Mouse (Mus musculus) neural tube, embryonic 11.5 days (tissue): ENCODE results near the gene Dst. TPM values are rescaled to one million over a fixed set of nuclear protein-coding genes. Genes with fewer than 3 reads are reported as not detected.

Experiments used
- ATAC-seq: fragments of 200-750 bp; cut with Nextera tagmentation; 2 replicates; pipeline ENCODE4 v1.8.0; 2017; ENCODE audit warnings: moderate number of reproducible peaks, mild to moderate bottlenecking, moderate TSS enrichment, moderate library complexity; ENCODE audit not compliant: insufficient read depth, low FRiP score, low TSS enrichment
- DNase-seq: peaks from one replicate; pipeline ENCODE4 v3.0.0-alpha.2; 2015; ENCODE audit warnings: low spot score
- H3K27ac ChIP-seq: fragments of 300-500 bp; sonication (generic); 2 replicates; pipeline ENCODE4 v1.5.1; 2014; ENCODE audit warnings: low read depth, mild to moderate bottlenecking, low read length
- H3K27me3 ChIP-seq: fragments of 300-500 bp; sonication (generic); 2 replicates; pipeline ENCODE4 v1.6.1; 2014; ENCODE audit warnings: mild to moderate bottlenecking, low read length, mixed read lengths; ENCODE audit not compliant: control insufficient read depth, insufficient read depth
- H3K36me3 ChIP-seq: fragments of 300-500 bp; sonication (generic); 2 replicates; pipeline ENCODE4 v1.6.1; 2014; ENCODE audit warnings: mild to moderate bottlenecking, low read length, moderate library complexity, mixed read lengths; ENCODE audit not compliant: control insufficient read depth, insufficient read depth
- H3K4me1 ChIP-seq: fragments of 300-500 bp; sonication (generic); 2 replicates; pipeline ENCODE4 v1.6.1; 2014; ENCODE audit warnings: low read length, mixed read lengths; ENCODE audit not compliant: control insufficient read depth, insufficient read depth
- H3K4me2 ChIP-seq: fragments of 300-500 bp; sonication (generic); 2 replicates; pipeline ENCODE4 v1.6.1; 2014; ENCODE audit warnings: low read depth, mild to moderate bottlenecking, moderate library complexity
- H3K4me3 ChIP-seq: fragments of 300-500 bp; sonication (generic); 2 replicates; pipeline ENCODE4 v1.5.1; 2014; ENCODE audit warnings: low read depth, low read length
- H3K9ac ChIP-seq: fragments of 300-500 bp; sonication (generic); 2 replicates; pipeline ENCODE4 v1.6.1; 2014; ENCODE audit warnings: mild to moderate bottlenecking, low read length
- H3K9me3 ChIP-seq: fragments of 300-500 bp; sonication (generic); 2 replicates; pipeline ENCODE4 v1.6.1; 2016; ENCODE audit warnings: low read length; ENCODE audit not compliant: control insufficient read depth
- WGBS: fragments of 180-500 bp; shearing (Covaris S2); extraction: QIAGEN DNeasy Blood & Tissue Kit; methylation state at CpG from one replicate; pipeline ENCODE4 v1.1.7; 2014; 5-methylcytosine and 5-hydroxymethylcytosine counted together
- polyA plus RNA-seq: library from polyadenylated mRNA; unstranded; fragments of >200 nt; fragmentation: Nextera tagmentation; extraction: Ambion mirVana; gene quantifications from 2 replicates; pipeline ENCODE4 v1.2.1, GENCODE M21; 2014

Dst gene
- polyA plus RNA-seq, 1 experiment from 2014 or later: 46.2 TPM

DNA sequence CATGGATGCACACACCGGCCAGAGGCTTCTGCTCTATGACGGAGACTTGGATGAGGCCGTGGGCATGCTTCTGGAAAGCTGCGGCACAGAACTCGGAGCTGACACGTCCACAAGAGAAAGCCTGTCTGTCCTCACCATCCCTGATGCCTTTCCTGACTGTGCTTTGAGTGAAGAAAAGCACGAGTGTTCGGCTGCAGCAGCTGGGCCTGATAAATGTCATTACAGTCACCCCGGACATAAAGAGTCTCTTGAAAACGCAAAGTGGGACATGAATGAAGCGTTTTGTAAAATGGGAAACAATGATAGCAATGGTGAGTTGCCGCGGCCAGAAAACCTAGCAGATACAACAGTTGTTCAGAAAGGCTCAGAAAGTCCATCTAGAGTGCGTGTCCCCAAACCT is 281.3 kb downstream of the Dst start:
- WGBS: 87% methylated on average over 14 of the region's 14 CpGs
- ATAC-seq (no peak), DNase-seq (no peak)
- no peak overlapping the region for H3K4me2 ChIP-seq
- H3K27ac ChIP-seq: no peak overlapping the region
- H3K4me1 ChIP-seq: no peaks in the 10 kb centered on the region
- H3K9ac ChIP-seq: no peak overlapping the region
- H3K36me3 ChIP-seq: peaks cover 8% of the 10 kb centered on the region
- H3K9me3 ChIP-seq: no peaks in the 10 kb centered on the region
- no peaks in the 10 kb centered on the region for H3K27me3 ChIP-seq
- no peak overlapping the region for H3K4me3 ChIP-seq

DNA sequence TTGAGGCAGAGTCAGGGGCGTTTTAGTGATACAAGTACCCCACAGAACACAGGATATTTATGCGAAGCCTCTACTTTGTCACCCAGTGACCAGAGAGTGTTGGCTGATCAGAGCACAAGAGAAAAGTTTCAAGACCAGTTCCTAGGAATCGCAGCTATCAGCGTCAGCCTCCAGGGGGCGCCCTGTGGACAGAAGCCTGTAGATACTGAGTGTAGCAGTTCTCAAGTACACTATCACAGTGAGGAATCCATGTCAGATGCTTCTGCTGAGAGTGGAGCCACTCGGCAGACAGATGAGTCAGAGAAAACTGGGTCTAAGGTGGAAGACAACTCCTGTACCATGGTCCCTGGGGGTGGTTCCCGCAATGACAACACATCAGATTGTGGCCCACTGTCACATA is 281.9 kb downstream of the Dst start:
- no peak overlapping the region for H3K9ac ChIP-seq
- H3K4me3 ChIP-seq: no peak overlapping the region
- no peaks in the 10 kb centered on the region for H3K4me1 ChIP-seq
- no peak overlapping the region for H3K27ac ChIP-seq
- H3K4me2 ChIP-seq: no peak overlapping the region
- no peaks in the 10 kb centered on the region for H3K27me3 ChIP-seq
- no peaks in the 10 kb centered on the region for H3K9me3 ChIP-seq
- DNase-seq (peak; percentile 49), ATAC-seq (no peak)
- peaks cover 8% of the 10 kb centered on the region for H3K36me3 ChIP-seq
- 67% methylated on average over 7 of the region's 7 CpGs for WGBS

DNA sequence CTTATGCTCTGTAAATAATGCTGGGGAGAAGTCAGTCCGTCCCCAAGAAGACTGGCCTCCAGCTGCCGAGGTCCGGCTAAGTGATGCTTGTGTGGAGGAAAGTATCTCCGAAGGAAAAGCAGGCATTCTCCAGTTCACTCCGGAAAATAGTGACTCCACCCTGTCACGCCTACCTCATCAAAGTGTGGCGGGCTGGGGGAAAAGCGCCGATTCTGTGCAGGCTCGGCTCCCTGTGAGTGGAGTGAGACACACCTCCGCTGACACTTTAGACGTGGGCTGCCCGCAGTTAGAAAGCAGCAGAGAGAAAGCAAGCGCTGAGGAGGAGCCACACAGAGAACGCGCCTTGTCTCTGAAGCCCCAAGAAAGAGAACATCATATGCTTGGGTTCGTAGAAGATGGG is 284.1 kb downstream of the Dst start:
- no peak for ATAC-seq
- H3K4me2 ChIP-seq: no peak overlapping the region
- H3K36me3 ChIP-seq: peaks cover 12% of the 10 kb centered on the region
- no peaks in the 10 kb centered on the region for H3K27me3 ChIP-seq
- no peaks in the 10 kb centered on the region for H3K9me3 ChIP-seq
- no peak for DNase-seq
- H3K4me1 ChIP-seq: no peaks in the 10 kb centered on the region
- H3K4me3 ChIP-seq: no peak overlapping the region
- no peak overlapping the region for H3K27ac ChIP-seq
- 93% methylated on average over 17 of the region's 17 CpGs for WGBS
- no peak overlapping the region for H3K9ac ChIP-seq

GRCm38 (mm10) chr1:34200791-34201190 is 292.8 kb downstream of the Dst start:
- Histone ChIP-seq H3K4me1 (no peaks in the 10 kb centered on the region), H3K36me3 (peaks cover 7% of the 10 kb centered on the region), H3K4me3 (no peak overlapping the region), H3K9me3 (no peaks in the 10 kb centered on the region), H3K9ac (no peak overlapping the region), H3K4me2 (no peak overlapping the region), H3K27me3 (no peaks in the 10 kb centered on the region), H3K27ac (no peak overlapping the region)
- no peak for DNase-seq
- WGBS: 92% methylated on average over 18 of the region's 18 CpGs
- no peak for ATAC-seq

GRCm38 (mm10) chr1:34201483-34201882 is 293.5 kb downstream of the Dst start:
- H3K27ac ChIP-seq: no peak overlapping the region
- no peak overlapping the region for H3K4me3 ChIP-seq
- no peak overlapping the region for H3K4me2 ChIP-seq
- WGBS: 55% methylated on average over 4 of the region's 4 CpGs
- peaks cover 5% of the 10 kb centered on the region; the same call in 1 of the 2 replicates for H3K36me3 ChIP-seq
- no peaks in the 10 kb centered on the region for H3K4me1 ChIP-seq
- H3K9me3 ChIP-seq: no peaks in the 10 kb centered on the region
- no peaks in the 10 kb centered on the region for H3K27me3 ChIP-seq
- DNase-seq: no peak
- no peak for ATAC-seq
- H3K9ac ChIP-seq: no peak overlapping the region

GRCm38 (mm10) chr1:34211704-34212103 is 303.7 kb downstream of the Dst start:
- WGBS: 77% methylated on average over 3 of the region's 3 CpGs
- H3K4me2 ChIP-seq: no peak overlapping the region
- no peaks in the 10 kb centered on the region for H3K9me3 ChIP-seq
- no peak overlapping the region for H3K9ac ChIP-seq
- no peaks in the 10 kb centered on the region for H3K27me3 ChIP-seq
- no peaks in the 10 kb centered on the region for H3K4me1 ChIP-seq
- H3K4me3 ChIP-seq: no peak overlapping the region
- no peak for DNase-seq
- no peak overlapping the region for H3K27ac ChIP-seq
- H3K36me3 ChIP-seq: no peaks in the 10 kb centered on the region
- ATAC-seq: no peak

DNA sequence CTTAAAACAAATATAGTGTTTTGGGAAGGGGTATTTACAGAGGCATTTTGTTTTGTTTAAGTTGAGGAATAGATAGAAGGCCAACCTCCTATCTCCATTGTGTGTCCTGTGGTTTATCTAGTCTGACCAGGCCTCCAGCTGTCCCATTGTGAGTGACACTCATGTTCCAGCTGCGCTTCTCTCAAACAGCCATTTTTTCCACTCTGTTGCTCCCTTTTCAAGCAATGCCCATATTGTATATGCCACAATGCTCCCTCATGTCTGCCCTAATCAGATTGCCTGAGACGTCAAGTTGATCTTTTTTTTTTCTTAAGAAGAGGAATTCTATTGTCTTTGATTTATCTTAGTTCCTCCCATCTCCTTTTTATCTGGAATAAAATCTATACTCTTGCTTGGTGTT is 308.4 kb downstream of the Dst start:
- Histone ChIP-seq H3K27ac (no peak overlapping the region), H3K4me1 (no peaks in the 10 kb centered on the region), H3K9me3 (no peaks in the 10 kb centered on the region), H3K36me3 (peaks cover 3% of the 10 kb centered on the region; the same call in 1 of the 2 replicates), H3K27me3 (no peaks in the 10 kb centered on the region), H3K4me3 (no peak overlapping the region), H3K4me2 (no peak overlapping the region), H3K9ac (no peak overlapping the region)
- DNase-seq: no peak
- 0 out of 2 replicates have a peak, but pooled peaks have one; percentile 23 for ATAC-seq
- 27% methylated on average over 2 of the region's 2 CpGs for WGBS

DNA sequence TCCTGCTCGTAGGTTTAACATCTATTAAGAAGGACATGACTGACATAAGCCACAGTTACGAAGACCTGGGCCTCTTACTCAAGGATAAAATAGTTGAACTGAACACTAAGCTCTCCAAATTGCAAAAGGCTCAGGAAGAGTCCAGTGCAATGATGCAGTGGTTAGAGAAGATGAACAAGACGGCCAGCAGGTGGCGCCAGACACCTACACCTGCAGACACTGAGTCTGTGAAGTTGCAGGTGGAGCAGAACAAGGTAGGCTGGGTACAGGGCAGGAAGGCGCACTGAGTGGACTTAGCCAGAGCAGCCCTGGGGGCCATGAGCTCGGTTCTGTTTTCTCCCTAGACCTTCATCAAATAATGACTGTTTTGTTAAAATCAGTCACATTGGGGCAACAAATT is 310.3 kb downstream of the Dst start:
- DNase-seq (peak; percentile 68), ATAC-seq (peak; percentile 60)
- H3K9me3 ChIP-seq: no peaks in the 10 kb centered on the region
- no peak overlapping the region for H3K4me2 ChIP-seq
- H3K4me1 ChIP-seq: no peaks in the 10 kb centered on the region
- no peak overlapping the region for H3K4me3 ChIP-seq
- no peak overlapping the region for H3K9ac ChIP-seq
- no peaks in the 10 kb centered on the region for H3K27me3 ChIP-seq
- WGBS: 46% methylated on average over 6 of the region's 6 CpGs
- no peak overlapping the region for H3K27ac ChIP-seq
- peaks cover 3% of the 10 kb centered on the region; the same call in 1 of the 2 replicates for H3K36me3 ChIP-seq

DNA sequence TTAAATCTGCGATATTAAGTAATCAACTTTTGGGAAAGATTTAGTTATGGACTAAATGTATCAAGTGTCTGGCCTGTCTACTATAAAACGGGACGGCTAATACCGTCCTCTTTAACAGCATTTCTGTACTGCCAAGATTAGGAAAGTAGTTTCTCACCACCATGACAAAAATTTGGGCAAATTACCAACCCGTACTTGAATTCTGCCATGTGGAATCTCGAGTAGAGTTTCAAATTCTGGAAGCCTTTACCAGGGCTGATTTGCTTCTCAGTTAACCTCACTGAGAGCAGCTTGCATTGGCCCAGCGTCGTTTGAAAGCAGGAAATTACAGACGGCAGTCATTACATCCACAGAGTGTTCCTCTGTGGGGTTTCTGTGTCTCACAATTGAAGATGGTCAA is 310.8 kb downstream of the Dst start:
- ATAC-seq (no peak), DNase-seq (no peak)
- H3K4me3 ChIP-seq: no peak overlapping the region
- H3K27ac ChIP-seq: no peak overlapping the region
- WGBS: 88% methylated on average over 9 of the region's 9 CpGs
- H3K9me3 ChIP-seq: no peaks in the 10 kb centered on the region
- no peak overlapping the region for H3K4me2 ChIP-seq
- no peaks in the 10 kb centered on the region for H3K27me3 ChIP-seq
- no peaks in the 10 kb centered on the region for H3K4me1 ChIP-seq
- no peak overlapping the region for H3K9ac ChIP-seq
- peaks cover 3% of the 10 kb centered on the region; the same call in 1 of the 2 replicates for H3K36me3 ChIP-seq
